Mouse (Mus musculus) embryonic facial prominence, embryonic 12.5 days (tissue): ENCODE measurements at regions not wholly inside any gene's neighbourhood (a gene's known extent, or its start where the extent isn't known, plus 50 kb on each side); places are given as distances from the start of the nearest gene placed in this dataset.

Experiments
- ATAC-seq: fragments of 200-750 bp; cut with Nextera tagmentation; 2 replicates; pipeline ENCODE4 v1.8.0; 2017; ENCODE audit not compliant: insufficient number of reproducible peaks, insufficient read depth, low FRiP score, low TSS enrichment
- H3K27ac ChIP-seq: fragments of 300-500 bp; sonication (generic); 2 replicates; pipeline ENCODE4 v1.5.1; 2016; ENCODE audit warnings: mild to moderate bottlenecking
- H3K27me3 ChIP-seq: fragments of 300-500 bp; sonication (generic); 2 replicates; pipeline ENCODE4 v1.6.1; 2016; ENCODE audit warnings: mild to moderate bottlenecking, moderate library complexity
- H3K36me3 ChIP-seq: fragments of 300-500 bp; sonication (generic); 2 replicates; pipeline ENCODE4 v1.6.1; 2016; ENCODE audit warnings: mild to moderate bottlenecking
- H3K4me1 ChIP-seq: fragments of 300-500 bp; sonication (generic); 2 replicates; pipeline ENCODE4 v1.6.1; 2016
- H3K4me2 ChIP-seq: fragments of 300-500 bp; sonication (generic); replicated peaks from 2 replicates; pipeline ENCODE4 v1.6.1; 2016; ENCODE audit warnings: mild to moderate bottlenecking, moderate library complexity
- H3K4me3 ChIP-seq: fragments of 300-500 bp; sonication (generic); 2 replicates; pipeline ENCODE4 v1.5.1; 2016; ENCODE audit warnings: mild to moderate bottlenecking
- H3K9ac ChIP-seq: fragments of 300-500 bp; sonication (generic); 2 replicates; pipeline ENCODE4 v1.6.1; 2016; ENCODE audit warnings: mild to moderate bottlenecking, moderate library complexity
- H3K9me3 ChIP-seq: fragments of 300-500 bp; sonication (generic); 2 replicates; pipeline ENCODE4 v1.6.1; 2016; ENCODE audit warnings: mild to moderate bottlenecking, moderate library complexity
- WGBS: fragments of 180-500 bp; shearing (Covaris S2); methylation state at CpG from one replicate; pipeline ENCODE4 v1.1.7; 2016; 5-methylcytosine and 5-hydroxymethylcytosine counted together

DNA sequence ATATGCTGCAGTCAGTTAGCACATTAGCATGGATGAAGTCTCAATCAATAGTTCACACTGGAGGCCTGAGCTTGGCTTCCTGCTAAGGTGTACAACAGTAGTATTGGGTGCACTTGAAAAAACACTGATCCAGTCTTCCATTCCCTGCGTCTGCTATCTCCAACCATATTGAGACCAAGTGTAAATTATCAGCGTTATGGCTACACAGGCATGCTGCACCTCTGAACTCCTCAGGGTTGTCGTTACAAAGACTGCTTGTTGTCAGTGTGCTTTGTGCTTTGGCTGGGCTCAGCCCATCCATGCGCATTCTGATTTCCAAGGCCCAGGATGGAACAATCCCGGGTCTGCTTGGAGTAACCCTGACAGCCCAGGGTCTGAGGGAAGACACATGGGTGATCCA is 80.7 kb upstream of the Podxl start:
- 78% methylated on average over 5 of the region's 5 CpGs for WGBS
- no peak overlapping the region for H3K4me3 ChIP-seq
- H3K36me3 ChIP-seq, result no peaks in the 10 kb centered on the region
- H3K27ac ChIP-seq, result no peak overlapping the region
- no peak for ATAC-seq
- no peak overlapping the region for H3K4me2 ChIP-seq
- no peaks in the 10 kb centered on the region for H3K27me3 ChIP-seq
- peaks cover 7% of the 10 kb centered on the region; the same call in 1 of the 2 replicates for H3K4me1 ChIP-seq
- no peaks in the 10 kb centered on the region for H3K9me3 ChIP-seq
- no peak overlapping the region for H3K9ac ChIP-seq

DNA sequence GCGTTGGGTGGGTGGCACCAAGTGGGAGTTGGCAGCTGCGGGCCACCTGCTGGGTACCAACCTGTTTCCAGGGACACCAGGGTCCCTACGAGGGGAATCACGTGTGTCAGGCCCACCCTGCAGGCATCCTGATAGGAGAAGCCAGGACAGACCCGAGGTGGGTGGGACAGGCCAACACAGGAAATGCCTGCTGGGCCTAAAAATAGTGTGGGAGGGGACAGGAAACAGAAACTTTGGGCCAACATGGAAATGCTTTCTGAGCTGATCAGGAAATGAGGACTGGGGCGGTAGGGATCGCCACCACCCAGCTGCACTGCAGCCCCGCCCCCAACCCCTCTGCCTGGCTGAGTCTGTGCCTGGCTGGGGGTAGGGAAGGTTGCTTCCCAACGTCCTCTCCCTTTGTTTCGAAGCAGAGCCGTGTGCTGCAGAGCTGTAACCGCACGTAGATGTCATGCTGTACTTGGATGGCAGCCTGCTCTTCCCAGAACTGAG is 78.7 kb upstream of the Podxl start:
- no peak overlapping the region for H3K27ac ChIP-seq
- H3K36me3 ChIP-seq, result no peaks in the 10 kb centered on the region
- H3K4me2 ChIP-seq, result 0 out of 2 replicates have a peak overlapping the region, but pooled peaks have one; percentile 1
- ATAC-seq, result no peak
- no peak overlapping the region for H3K9ac ChIP-seq
- peaks cover 7% of the 10 kb centered on the region; the same call in 1 of the 2 replicates for H3K4me1 ChIP-seq
- no peaks in the 10 kb centered on the region for H3K9me3 ChIP-seq
- 19% methylated on average over 13 of the region's 13 CpGs for WGBS
- H3K27me3 ChIP-seq, result peaks cover 8% of the 10 kb centered on the region; the same call in 1 of the 2 replicates
- H3K4me3 ChIP-seq, result no peak overlapping the region

DNA sequence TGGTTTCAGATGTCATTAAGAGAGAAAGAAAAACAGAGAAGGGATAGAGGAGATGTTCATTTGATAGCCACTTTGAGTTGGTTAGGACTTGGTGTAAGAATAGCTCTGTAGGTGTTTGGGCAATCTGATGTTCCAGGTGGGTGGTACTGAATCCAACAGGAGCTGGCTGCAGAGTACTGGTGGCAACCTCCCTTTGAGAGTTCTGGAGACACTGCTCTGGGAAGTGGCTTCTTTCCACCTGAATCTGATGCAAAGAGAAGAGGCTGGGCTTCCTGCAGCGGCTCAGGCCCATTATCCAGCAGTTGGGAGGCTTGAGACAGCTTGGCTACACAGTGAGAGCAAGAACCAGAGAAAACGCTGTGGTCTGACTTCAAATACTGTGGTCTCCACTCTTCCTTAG is 77.0 kb upstream of the Podxl start:
- Histone ChIP-seq H3K4me3 (no peak overlapping the region), H3K4me1 (peaks cover 7% of the 10 kb centered on the region; the same call in 1 of the 2 replicates), H3K9ac (no peak overlapping the region), H3K27me3 (peaks cover 15% of the 10 kb centered on the region), H3K4me2 (no peak overlapping the region), H3K9me3 (no peaks in the 10 kb centered on the region), H3K27ac (no peak overlapping the region), H3K36me3 (no peaks in the 10 kb centered on the region)
- WGBS, result 49% methylated on average over 2 of the region's 2 CpGs
- ATAC-seq, result no peak

DNA sequence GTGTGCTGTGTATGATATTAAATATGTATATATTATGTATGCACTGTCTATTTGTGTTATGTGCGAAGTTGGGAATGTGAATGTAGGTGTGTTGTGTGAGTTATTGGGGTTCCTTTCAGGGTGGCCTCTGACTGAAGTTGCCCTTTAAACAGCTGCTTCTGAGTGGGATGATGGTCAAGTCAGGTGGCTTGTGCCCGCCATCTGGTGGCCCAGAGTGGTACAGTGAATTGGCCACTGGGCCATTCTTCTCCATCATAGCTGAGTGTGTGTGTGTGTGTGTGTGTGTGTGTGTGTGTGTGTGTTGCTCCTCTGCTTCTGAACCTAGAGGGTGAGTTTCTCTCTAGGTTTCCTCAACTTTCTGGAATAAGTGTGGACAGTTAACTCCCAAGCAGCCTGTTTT is 75.7 kb upstream of the Podxl start:
- 12% methylated on average over 2 of the region's 2 CpGs for WGBS

DNA sequence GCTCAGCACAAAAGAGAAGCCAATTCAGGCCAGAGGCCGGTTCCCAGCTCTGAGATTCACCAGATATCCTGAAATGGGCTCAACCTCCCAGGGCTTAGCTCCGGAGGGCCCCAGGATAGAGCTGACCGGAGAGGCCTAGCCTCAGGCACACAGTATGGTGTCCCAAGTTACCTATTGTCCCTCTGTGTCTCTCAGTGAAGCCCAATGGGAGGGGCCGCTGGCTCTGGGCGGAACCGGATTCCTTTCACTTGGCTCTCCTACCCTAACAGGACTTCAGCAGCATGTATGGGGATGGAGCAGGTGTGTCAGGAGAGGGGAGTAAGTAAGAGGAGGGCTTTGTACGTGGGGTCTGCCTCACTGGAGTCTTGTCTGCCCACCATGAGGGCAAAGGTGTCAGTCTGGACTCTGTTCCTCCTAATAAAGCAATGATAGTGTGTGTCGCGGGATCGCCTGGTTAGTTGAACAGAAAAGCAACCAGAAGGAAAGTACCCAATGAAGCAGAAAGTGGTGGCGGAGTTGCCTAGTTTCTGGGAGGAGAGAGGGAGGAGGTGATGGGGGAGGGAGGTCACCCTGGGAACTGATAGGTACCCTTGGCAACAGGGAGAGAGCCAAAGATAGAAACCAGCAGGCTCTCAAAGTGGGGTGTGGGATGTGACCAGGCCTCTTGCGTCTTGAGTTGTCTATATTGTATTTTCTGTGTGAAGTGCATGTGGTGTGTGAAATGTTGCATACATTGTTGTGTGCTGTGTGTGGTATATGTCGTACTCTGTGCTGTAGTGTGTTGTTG is 74.8 kb upstream of the Podxl start:
- no peak overlapping the region; the same call in 1 of the 2 replicates for H3K4me2 ChIP-seq
- H3K9ac ChIP-seq, result no peak overlapping the region
- no peak overlapping the region for H3K27ac ChIP-seq
- H3K27me3 ChIP-seq, result peaks cover 15% of the 10 kb centered on the region
- no peaks in the 10 kb centered on the region for H3K36me3 ChIP-seq
- WGBS, result 42% methylated on average over 13 of the region's 13 CpGs
- no peak for ATAC-seq
- H3K4me3 ChIP-seq, result no peak overlapping the region
- peaks cover 7% of the 10 kb centered on the region; the same call in 1 of the 2 replicates for H3K4me1 ChIP-seq
- no peaks in the 10 kb centered on the region for H3K9me3 ChIP-seq

More for the DNA sequence above, 75.7 kb upstream of the Podxl start:
- Histone ChIP-seq H3K4me2 (no peak overlapping the region), H3K9me3 (no peaks in the 10 kb centered on the region), H3K36me3 (no peaks in the 10 kb centered on the region), H3K4me1 (peaks cover 7% of the 10 kb centered on the region; the same call in 1 of the 2 replicates), H3K27ac (no peak overlapping the region), H3K4me3 (no peak overlapping the region), H3K9ac (no peak overlapping the region), H3K27me3 (peaks cover 15% of the 10 kb centered on the region)
- 0 out of 2 replicates have a peak, but pooled peaks have one; percentile 9 for ATAC-seq

DNA sequence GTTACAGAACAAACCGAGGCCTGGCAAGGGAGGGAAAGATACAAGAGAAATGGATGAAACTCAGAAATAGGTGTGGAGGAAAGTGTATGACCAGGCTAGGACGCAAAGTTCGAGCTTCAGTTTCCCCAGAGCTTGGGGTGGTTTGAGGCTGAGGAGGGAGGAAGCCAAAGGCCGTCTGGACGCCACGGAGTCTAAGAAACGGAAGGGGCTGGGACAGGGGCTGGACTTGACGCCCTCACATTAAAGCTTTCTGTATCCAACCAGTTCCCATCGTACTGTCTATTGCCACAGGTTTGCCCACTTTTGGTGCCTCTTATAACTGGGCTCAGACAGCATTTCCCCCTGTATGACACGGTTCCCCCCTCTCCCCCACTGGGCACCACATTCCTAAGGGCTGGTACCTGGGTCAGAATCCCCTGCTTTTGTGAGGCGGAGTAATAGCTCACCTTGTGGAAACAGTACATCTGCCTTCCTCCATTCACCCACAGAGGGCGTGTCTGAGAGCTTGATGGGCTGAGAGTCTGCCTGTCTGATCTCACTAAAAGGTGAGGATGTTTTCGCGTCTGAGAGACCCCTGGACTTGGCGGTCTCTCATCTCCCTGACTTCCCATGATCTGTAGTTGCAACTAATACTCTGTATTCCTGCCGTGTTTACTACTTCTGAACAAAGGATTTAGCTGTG is 73.7 kb upstream of the Podxl start:
- H3K36me3 ChIP-seq, result no peaks in the 10 kb centered on the region
- 11% methylated on average over 16 of the region's 16 CpGs for WGBS
- no peak for ATAC-seq
- H3K9ac ChIP-seq, result no peak overlapping the region
- H3K4me1 ChIP-seq, result peaks cover 3% of the 10 kb centered on the region; the same call in 1 of the 2 replicates
- H3K9me3 ChIP-seq, result no peaks in the 10 kb centered on the region
- peaks cover 15% of the 10 kb centered on the region for H3K27me3 ChIP-seq
- no peak overlapping the region; the same call in 1 of the 2 replicates for H3K4me2 ChIP-seq
- H3K4me3 ChIP-seq, result no peak overlapping the region
- H3K27ac ChIP-seq, result no peak overlapping the region

DNA sequence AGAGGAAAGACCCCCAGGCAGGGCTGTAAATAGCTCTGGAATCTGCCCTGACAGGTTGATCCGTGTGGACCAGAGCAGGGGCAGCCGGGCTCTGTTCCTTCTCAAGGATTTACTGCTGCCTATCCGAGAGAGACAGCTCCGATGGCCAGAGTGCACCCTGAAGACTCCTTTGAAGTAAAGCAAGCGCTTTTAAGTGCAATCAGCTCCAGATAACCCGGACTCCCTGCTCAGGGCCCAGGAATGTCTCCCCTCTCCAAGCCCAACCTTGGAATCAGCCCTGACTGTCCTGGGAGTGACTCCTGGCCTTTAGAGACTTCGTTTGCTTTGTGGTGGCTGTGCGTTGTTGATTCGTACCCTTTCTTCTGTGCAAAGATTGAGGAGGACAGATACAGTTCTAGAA is 73.2 kb upstream of the Podxl start:
- Histone ChIP-seq H3K9me3 (no peaks in the 10 kb centered on the region), H3K27ac (no peak overlapping the region), H3K36me3 (no peaks in the 10 kb centered on the region), H3K4me2 (no peak overlapping the region), H3K4me3 (no peak overlapping the region), H3K27me3 (peaks cover 15% of the 10 kb centered on the region), H3K4me1 (no peaks in the 10 kb centered on the region), H3K9ac (no peak overlapping the region)
- ATAC-seq, result no peak
- WGBS, result 15% methylated on average over 9 of the region's 9 CpGs

DNA sequence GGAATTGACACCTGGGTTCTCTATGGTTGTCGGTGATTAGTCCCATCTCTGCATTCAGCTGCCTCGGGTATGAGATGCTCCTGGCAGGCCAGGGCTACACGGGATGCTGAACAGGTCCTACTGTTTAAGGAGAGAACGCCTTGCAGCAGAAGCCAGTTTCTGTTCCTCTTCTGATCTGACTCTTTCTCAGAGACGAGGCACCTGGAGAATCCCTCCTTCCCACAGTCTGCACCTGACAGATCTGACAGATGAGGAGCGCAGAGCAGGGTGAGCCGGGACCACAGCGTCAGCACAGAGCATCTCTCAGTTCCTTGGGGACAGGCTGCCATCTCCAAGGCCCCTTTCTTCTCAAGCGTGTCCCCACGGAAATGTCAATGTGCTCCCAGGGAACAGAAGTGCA is 68.7 kb upstream of the Podxl start:
- Histone ChIP-seq H3K36me3 (no peaks in the 10 kb centered on the region), H3K4me1 (no peaks in the 10 kb centered on the region), H3K4me2 (no peak overlapping the region), H3K9me3 (no peaks in the 10 kb centered on the region), H3K4me3 (no peak overlapping the region), H3K27ac (no peak overlapping the region), H3K27me3 (peaks cover 8% of the 10 kb centered on the region; the same call in 1 of the 2 replicates), H3K9ac (no peak overlapping the region)
- 74% methylated on average over 10 of the region's 10 CpGs for WGBS
- ATAC-seq, result no peak

DNA sequence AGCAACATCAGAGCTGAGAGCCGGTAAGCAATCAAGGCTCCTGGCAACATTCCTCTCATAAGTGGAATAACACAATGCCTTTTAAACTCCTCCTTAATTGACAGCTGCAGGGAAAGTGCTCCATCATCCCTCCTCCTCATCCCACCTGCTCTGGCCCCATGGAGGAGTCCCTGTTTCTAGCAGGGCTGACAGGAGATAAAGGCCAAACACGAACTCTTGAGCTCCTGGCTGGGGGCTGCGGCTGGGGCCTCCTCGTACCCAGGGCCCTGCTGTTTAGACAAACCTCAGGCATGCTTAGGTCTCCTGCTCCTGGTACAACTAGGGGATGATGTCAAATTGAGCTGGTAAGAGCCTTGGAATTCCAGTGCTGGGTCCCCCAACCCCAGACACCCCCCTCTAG is 66.2 kb upstream of the Podxl start:
- H3K27me3 ChIP-seq, result no peaks in the 10 kb centered on the region
- 50% methylated on average over 4 of the region's 4 CpGs for WGBS
- H3K4me2 ChIP-seq, result no peak overlapping the region
- no peaks in the 10 kb centered on the region for H3K9me3 ChIP-seq
- no peaks in the 10 kb centered on the region for H3K36me3 ChIP-seq
- ATAC-seq, result no peak
- H3K27ac ChIP-seq, result no peak overlapping the region
- H3K9ac ChIP-seq, result no peak overlapping the region
- H3K4me1 ChIP-seq, result no peaks in the 10 kb centered on the region
- no peak overlapping the region for H3K4me3 ChIP-seq

DNA sequence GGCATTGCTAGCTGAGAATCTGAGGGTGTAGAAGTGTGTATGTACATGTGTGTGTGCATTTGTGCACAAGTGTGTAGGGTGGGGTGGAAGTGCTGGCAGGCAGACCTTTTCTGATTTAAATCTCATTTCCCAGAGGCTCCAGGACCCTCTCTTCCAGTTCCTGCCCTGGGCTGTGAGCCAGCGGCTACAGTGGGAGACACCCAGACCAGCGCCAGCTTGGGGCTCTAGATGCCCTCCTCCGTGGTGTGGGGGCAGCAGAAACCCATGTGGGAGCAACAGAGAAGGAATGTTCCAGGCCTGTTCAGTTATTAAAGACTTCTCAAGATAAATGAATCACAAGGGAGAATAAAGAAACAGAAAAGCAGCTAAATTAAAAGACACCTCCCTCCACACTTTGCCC is 64.1 kb upstream of the Podxl start:
- Histone ChIP-seq H3K36me3 (no peaks in the 10 kb centered on the region), H3K4me1 (no peaks in the 10 kb centered on the region), H3K9me3 (no peaks in the 10 kb centered on the region), H3K9ac (no peak overlapping the region), H3K4me2 (no peak overlapping the region), H3K27me3 (no peaks in the 10 kb centered on the region), H3K27ac (no peak overlapping the region), H3K4me3 (no peak overlapping the region)
- no peak for ATAC-seq
- 88% methylated on average over 3 of the region's 3 CpGs for WGBS

DNA sequence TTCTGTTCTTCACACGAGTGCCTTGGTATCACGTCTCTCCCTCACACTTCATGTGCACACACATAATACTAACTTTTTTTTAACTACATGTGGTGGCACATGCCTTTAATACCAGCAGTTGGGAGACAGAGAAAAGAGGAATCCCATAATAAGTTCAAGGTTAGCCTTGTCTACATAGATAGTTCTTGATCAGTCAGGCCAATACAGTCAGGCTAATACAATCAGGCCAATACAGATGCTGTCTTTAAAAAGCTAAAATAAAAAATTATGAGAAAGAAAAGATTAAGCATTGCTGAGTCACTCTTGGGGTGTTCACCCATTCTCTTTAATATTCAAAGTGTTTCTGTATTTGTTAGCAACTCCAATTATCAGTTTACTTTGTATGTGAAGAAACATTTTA is 61.3 kb upstream of the Podxl start:
- Histone ChIP-seq H3K4me3 (no peak overlapping the region), H3K36me3 (no peaks in the 10 kb centered on the region), H3K4me2 (no peak overlapping the region), H3K27me3 (no peaks in the 10 kb centered on the region), H3K27ac (no peak overlapping the region), H3K4me1 (no peaks in the 10 kb centered on the region), H3K9me3 (no peaks in the 10 kb centered on the region), H3K9ac (no peak overlapping the region)
- WGBS, result 72% methylated on average over 2 of the region's 2 CpGs
- ATAC-seq, result no peak

DNA sequence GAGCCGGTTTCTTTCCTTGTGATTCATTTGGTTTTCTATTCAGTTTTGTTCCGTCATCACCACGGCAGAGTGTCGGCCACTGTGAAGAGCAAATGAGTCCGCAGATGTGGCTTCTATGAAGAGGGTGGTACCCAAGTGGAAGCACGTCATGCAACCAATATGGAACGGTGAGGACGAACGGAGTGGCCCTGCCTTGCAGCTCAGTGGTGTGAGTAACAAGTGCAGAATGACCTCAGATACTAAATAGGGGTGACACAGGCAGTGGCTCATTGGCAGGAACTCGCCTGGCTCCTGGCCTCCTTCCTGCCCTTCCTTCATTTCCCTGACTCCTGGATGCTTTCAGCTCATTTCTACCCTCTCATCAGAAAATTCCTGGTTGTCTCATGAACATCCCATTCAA is 60.6 kb upstream of the Podxl start:
- Histone ChIP-seq H3K4me2 (no peak overlapping the region), H3K4me3 (no peak overlapping the region), H3K27me3 (no peaks in the 10 kb centered on the region), H3K27ac (no peak overlapping the region), H3K9ac (no peak overlapping the region), H3K4me1 (no peaks in the 10 kb centered on the region), H3K36me3 (no peaks in the 10 kb centered on the region), H3K9me3 (no peaks in the 10 kb centered on the region)
- ATAC-seq, result no peak
- WGBS, result 83% methylated on average over 10 of the region's 10 CpGs
